Mouse (Mus musculus) left cerebral cortex, adult 8-10 months (tissue): Measurements from ENCODE around the gene Slc5a4b. TPM values are rescaled to one million over a fixed set of nuclear protein-coding genes. Genes with fewer than 3 reads are reported as not detected.
"Not testable (repeated sequence)": the region's sequence is repeated elsewhere in the genome, so short reads cannot be mapped to it uniquely, and the experiment has no call there.

Experiments used
- DNase-seq, 2 experiments: peaks; one replicate each; pipeline ENCODE4 v3.0.0; 2022; ENCODE audit warnings: low spot score in 2 of 2
- total RNA-seq, 4 experiments: library from RNA; stranded (reverse); gene quantifications; 2 replicates each; pipeline ENCODE4 v1.2.4; 2022

Gene Slc5a4b
- under 1 TPM in 1 of 4 experiments, not detected in 3; 0.09 TPM for total RNA-seq

GRCm38 (mm10) chr10:76110861-76111260 is at the start of gene Slc5a4b:
Gene Slc5a4b, minus strand, starts transcription at chr10:76110961.
- DNase-seq = no peak

- no peak for DNase-seq
Observed at GRCm38 (mm10) chr10:76158009-76158408, 47.2 kb upstream of the Slc5a4b start.

- no peak for DNase-seq
Observed at GRCm38 (mm10) chr10:76157528-76157927, 46.8 kb upstream of the Slc5a4b start.

- DNase-seq = no peak
Observed at GRCm38 (mm10) chr10:76155911-76156310, 45.1 kb upstream of the Slc5a4b start.

GRCm38 (mm10) chr10:76147278-76147677 is 36.5 kb upstream of the Slc5a4b start, which contains the start of gene Slc5a4a:
Gene Slc5a4a, plus strand, starts transcription at chr10:76147451.
- DNase-seq = no peak

- no peak for DNase-seq
Observed at GRCm38 (mm10) chr10:76146846-76147245, 36.1 kb upstream of the Slc5a4b start.

- DNase-seq = no peak
Observed at GRCm38 (mm10) chr10:76136318-76136717, 25.6 kb upstream of the Slc5a4b start.

- DNase-seq = no peak
Observed at GRCm38 (mm10) chr10:76132506-76132905, 21.7 kb upstream of the Slc5a4b start.

GRCm38 (mm10) chr10:76121495-76121894 is 10.7 kb upstream of the Slc5a4b start:
- DNase-seq = no peak

GRCm38 (mm10) chr10:76120124-76120711 is 9.5 kb upstream of the Slc5a4b start:
- DNase-seq = no peak

GRCm38 (mm10) chr10:76118741-76119140 is 8.0 kb upstream of the Slc5a4b start:
- no peak for DNase-seq

GRCm38 (mm10) chr10:76117966-76118365 is 7.2 kb upstream of the Slc5a4b start:
- DNase-seq = no peak

- DNase-seq = no peak
Observed at GRCm38 (mm10) chr10:76097368-76097767, 13.4 kb downstream of the Slc5a4b start.

GRCm38 (mm10) chr10:76096580-76096979 is 14.2 kb downstream of the Slc5a4b start:
- no peak for DNase-seq

GRCm38 (mm10) chr10:76077008-76077407 is 33.8 kb downstream of the Slc5a4b start:
- DNase-seq = not testable (repeated sequence)

GRCm38 (mm10) chr10:76072080-76072479 is 38.7 kb downstream of the Slc5a4b start:
- DNase-seq = not testable (repeated sequence)

- no peak for DNase-seq
Observed at GRCm38 (mm10) chr10:76067674-76068613, 42.8 kb downstream of the Slc5a4b start.

- no peak for DNase-seq
Observed at GRCm38 (mm10) chr10:76062439-76062838, 48.3 kb downstream of the Slc5a4b start.

- no peak for DNase-seq
Observed at GRCm38 (mm10) chr10:76051860-76052259, 58.9 kb downstream of the Slc5a4b start.

- DNase-seq = no peak
Observed at GRCm38 (mm10) chr10:76048967-76049366, 61.8 kb downstream of the Slc5a4b start.

- DNase-seq = no peak
Observed at GRCm38 (mm10) chr10:76047182-76047869, 63.4 kb downstream of the Slc5a4b start.

- DNase-seq = no peak
Observed at GRCm38 (mm10) chr10:76046754-76047153, 64.0 kb downstream of the Slc5a4b start.
